17 mouse cellular contexts compared by ENCODE assay signal in the genomic region with DNA sequence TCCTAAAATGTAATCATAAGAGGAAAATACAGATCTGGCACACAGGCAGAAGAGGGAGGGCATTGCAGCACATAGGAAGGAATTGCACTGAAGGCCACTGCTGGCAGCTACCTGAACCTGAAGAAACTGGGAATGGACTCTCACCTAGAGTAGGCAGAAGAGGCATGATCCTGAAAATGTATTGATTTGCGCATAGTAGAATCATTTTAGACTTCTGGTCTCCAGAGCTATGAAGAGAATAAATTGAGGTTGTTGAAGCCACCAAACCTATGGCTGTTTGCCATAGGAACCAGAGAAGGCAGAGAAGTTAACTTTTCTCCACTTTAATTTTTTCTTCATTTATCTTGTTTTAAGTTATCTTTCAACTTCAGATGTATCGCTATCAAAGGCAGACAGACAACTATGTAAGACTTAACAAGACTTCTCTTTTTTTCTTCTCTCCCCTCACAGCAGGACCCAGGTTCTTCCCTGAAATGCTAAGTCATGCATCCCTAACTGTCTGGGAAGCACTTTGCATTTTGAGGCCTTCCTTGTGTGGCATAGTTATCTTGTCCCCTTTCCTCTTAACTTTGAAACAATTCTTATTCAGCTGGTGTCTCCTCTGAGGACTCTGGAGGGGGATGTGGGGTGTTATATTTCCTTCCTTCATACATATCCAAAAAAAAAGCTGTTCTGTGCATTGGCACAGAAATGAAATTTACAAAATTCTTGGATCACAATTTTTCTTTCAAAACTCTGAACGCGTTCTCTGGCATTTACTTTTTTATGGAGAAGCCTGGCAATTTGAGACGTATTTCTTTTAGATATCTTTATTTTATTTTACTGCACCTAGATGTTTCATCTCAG.
A peak's percentile ranks its signal among the peaks of the same experiment; 100 is the strongest.
DNase-seq lines count a peak whose midpoint lies in the region; ATAC-seq and TF ChIP-seq lines count a peak whose summit lies in the region.
"Had no signal": no experiment of that assay in that cellular context is flagged by ENCODE, and none has a peak within 500 bp of the region (broad histone marks: within the 10 kb centered on the region; RNA-seq: fewer than 3 reads in every experiment).

No protein-coding gene starts in this region.

- H3K4me3 ChIP-seq in left cerebral cortex, adult 2 months = no peak overlapping the region
- H3K4me3 ChIP-seq: embryonic facial prominence, embryonic 10.5 days; limb, embryonic 12.5 days; lung, embryonic 15.5 days had no signal

- peak overlapping the region; percentile 69 for H3K27ac ChIP-seq in left cerebral cortex, adult 2 months
- H3K27ac ChIP-seq: embryonic facial prominence, embryonic 10.5 days; hindbrain, postnatal 0 days; limb, embryonic 12.5 days; lung, embryonic 15.5 days had no signal

- DNase-seq in left cerebral cortex, adult 2 months (ENCODE audit: extremely low spot score in 1 of 2, low spot score in 2 of 2) = no peak
- DNase-seq in left cerebral cortex, postnatal 10 days (ENCODE audit: extremely low spot score in 1 of 2, low spot score in 2 of 2) = no peak
- peak; percentile 14 for DNase-seq in Muller cell, postnatal 12 days (ENCODE audit: inconsistent ontology term)
- no peak for DNase-seq in T-cell, adult 2 months (ENCODE audit: low spot score)
- no peak for DNase-seq in cerebellum, adult 18-20 months
- DNase-seq: adrenal gland, postnatal 10 days; cerebellum, postnatal 10 days; heart, adult 18-20 months; kidney, adult 18-20 months; kidney, postnatal 25 days had no signal

- TF ChIP-seq CTCF in left cerebral cortex, adult 2 months (IDR thresholded peaks at IDR 0.05) = no peak

- 0 out of 2 replicates have a peak, but pooled peaks have one; percentile 22 for ATAC-seq in erythroid progenitor cell, adult 5-6 weeks (replicated peaks; ENCODE audit: low FRiP score, poor library complexity, severe bottlenecking)
- ATAC-seq in megakaryocyte-erythroid progenitor cell, adult 5-6 weeks (replicated peaks; ENCODE audit: low FRiP score, low TSS enrichment, poor library complexity, severe bottlenecking) = peak; percentile 75
- ATAC-seq: hindbrain, postnatal 0 days; midbrain, embryonic 16.5 days had no signal

- intact Hi-C loops in left cerebral cortex, adult 2 months (cut with DNase I) = loop anchor here (5.0 kb wide), 1 partner anchor 332 kb away; no protein-coding TSS in a partner anchor
- intact Hi-C loops in left cerebral cortex, postnatal 10 days (cut with DNase I) = no loop called here
